Comparison of ENCODE assay signal across 8 mouse cellular contexts in the genomic region with DNA sequence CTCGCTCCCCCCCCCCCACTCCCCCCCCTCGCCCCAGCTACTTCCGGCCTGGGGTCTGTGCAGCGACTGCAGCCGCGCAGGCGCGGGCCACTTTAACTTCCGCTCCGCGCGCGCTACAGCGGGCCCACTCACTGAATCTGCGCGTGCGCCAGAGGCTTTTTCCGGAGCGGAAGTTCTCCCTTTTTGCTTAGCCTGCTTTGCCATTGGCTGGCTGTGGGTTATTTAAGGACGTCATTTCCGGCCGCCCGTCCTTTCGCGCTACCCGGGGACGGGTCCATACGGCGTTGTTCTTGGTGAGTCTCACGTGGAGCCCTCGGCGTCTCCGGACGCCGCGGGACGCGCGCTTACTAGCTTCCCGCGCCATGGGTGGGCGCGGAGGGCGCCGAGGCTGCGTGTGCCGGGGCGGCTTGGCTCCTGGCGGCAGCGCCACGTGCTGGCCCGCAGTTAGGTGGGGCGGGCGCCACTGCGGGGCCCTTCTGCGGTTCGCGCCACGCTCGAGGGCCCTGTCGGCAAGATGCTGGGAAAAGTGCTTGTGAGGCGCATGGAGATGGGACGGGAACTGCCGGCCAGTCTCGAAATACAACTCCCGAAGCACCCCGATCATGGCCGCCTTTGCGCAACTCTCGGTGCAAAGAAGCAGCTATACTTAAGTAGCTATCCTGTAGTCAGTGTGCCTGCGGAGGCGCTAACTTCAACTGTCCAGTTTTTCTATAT. TPM values are rescaled to one million over a fixed set of nuclear protein-coding genes. Genes with fewer than 3 reads are reported as not detected.
DNase-seq lines count a peak whose midpoint lies in the region; ATAC-seq lines count a peak whose summit lies in the region.

A gene (plus strand): TSS at position 152 of the 714 bp plus-strand sequence.

- H3K27me3 ChIP-seq in heart, embryonic 10.5 days (ENCODE audit: insufficient read depth, poor library complexity, severe bottlenecking): no peaks in the 10 kb centered on the region
- H3K27me3 ChIP-seq in kidney, embryonic 15.5 days: no peaks in the 10 kb centered on the region

- peak within 1 kb of the TSS; percentile 100 for H3K27ac ChIP-seq in heart, embryonic 10.5 days
- H3K27ac ChIP-seq in kidney, embryonic 15.5 days: peak within 1 kb of the TSS; percentile 95

- H3K9me3 ChIP-seq in heart, embryonic 10.5 days: no peaks in the 10 kb centered on the region
- H3K9me3 ChIP-seq in kidney, embryonic 15.5 days (replicated peaks): no peaks in the 10 kb centered on the region

- H3K4me1 ChIP-seq in heart, embryonic 10.5 days: peaks cover 9% of the 10 kb centered on the region
- H3K4me1 ChIP-seq in kidney, embryonic 15.5 days: peaks cover 19% of the 10 kb centered on the region

- peaks cover 58% of the 10 kb centered on the region for H3K36me3 ChIP-seq in heart, embryonic 10.5 days
- peaks cover 59% of the 10 kb centered on the region for H3K36me3 ChIP-seq in kidney, embryonic 15.5 days

- peak; percentile 94 for DNase-seq in B cell, adult 2 months
- peak; percentile 99 for DNase-seq in brain, adult 2 months (ENCODE audit: low read depth, low spot score)
- DNase-seq in heart, embryonic 10.5 days (ENCODE audit: low spot score): peak; percentile 98
- DNase-seq in liver: peak; percentile 96
- DNase-seq in spleen, postnatal 4 days (ENCODE audit: low spot score in 2 of 2): peak; percentile 94 to 97

- ATAC-seq in erythroblast, adult 5-6 weeks (replicated peaks; ENCODE audit: low FRiP score, poor library complexity, severe bottlenecking): peak; percentile 98
- ATAC-seq in kidney, embryonic 15.5 days (replicated peaks; ENCODE audit: low FRiP score): peak; percentile 97
- peak; percentile 94 for ATAC-seq in monocyte, adult 5-6 weeks (replicated peaks; ENCODE audit: insufficient number of reproducible peaks, low FRiP score, low TSS enrichment, poor library complexity, severe bottlenecking)

- H3K9ac ChIP-seq in kidney, embryonic 15.5 days: peak within 1 kb of the TSS; percentile 100

- H3K4me2 ChIP-seq in kidney, embryonic 15.5 days: peak within 1 kb of the TSS; percentile 61

- peak within 1 kb of the TSS; percentile 100 for H3K4me3 ChIP-seq in heart, embryonic 10.5 days
- peak within 1 kb of the TSS; percentile 100 for H3K4me3 ChIP-seq in kidney, embryonic 15.5 days (replicated peaks)

- under 1% methylated on average over 72 of the region's 72 CpGs for WGBS in heart, embryonic 10.5 days
- WGBS in kidney, embryonic 15.5 days: under 1% methylated on average over 64 of the region's 72 CpGs

RNA-seq across cellular contexts. Expression of the gene that starts here (rescaled TPM):
- 532 and 535 TPM in 2 replicates for total RNA-seq in erythroblast, adult 5-6 weeks (2015; ENCODE audit: low replicate concordance)
- total RNA-seq in erythroblast, adult 5-6 weeks (2017; ENCODE audit: low replicate concordance): 872 and 875 TPM in 2 replicates
- 1,047 and 1,189 TPM in 2 replicates for polyA plus RNA-seq in heart, embryonic 10.5 days (2016; fragmentation: Nextera tagmentation; extraction: Ambion mirVana)
- polyA plus RNA-seq in kidney, embryonic 15.5 days (2015; fragmentation: Nextera tagmentation; extraction: Ambion mirVana): 1,407 and 1,464 TPM in 2 replicates
- 2,389 to 2,734 TPM (median 2,564 TPM) in 3 replicates for total RNA-seq in monocyte, adult 5-6 weeks (2017)

Comparison
In these comparisons a context has a peak if more than half of its experiments do, and no peak if none do; other contexts are left out.
1. Peak in every context shown above with its lines: DNase-seq, ATAC-seq, H3K4me3 ChIP-seq and H3K27ac ChIP-seq.